Mouse (Mus musculus): ENCODE data around the gene Rasa2. TPM values are rescaled to one million over a fixed set of nuclear protein-coding genes. Genes with fewer than 3 reads are reported as not detected.

Rasa2 gene
- total RNA-seq, 2 experiments from 2014 or later: 6.3 to 7.5 TPM

DNA sequence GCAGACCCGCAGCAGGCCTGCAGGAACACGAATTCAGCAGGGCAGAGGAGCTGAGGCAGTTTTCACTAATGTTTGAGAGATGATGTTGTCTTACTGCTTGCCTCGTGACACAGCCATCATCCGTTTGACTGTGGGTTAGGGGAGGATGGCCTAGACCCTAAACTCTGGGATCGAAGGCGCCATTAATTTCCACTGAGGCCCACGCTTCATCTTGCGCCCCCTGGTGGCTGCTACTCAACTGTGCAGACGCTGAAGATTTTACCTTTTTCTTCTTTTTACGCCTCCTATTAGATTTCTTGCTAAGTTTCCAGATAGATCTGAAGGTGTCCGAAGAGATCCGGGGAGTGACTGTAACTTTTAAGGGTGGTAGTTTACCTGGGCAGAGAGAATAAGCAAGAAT is 139.6 kb downstream of the Rasa2 start:
- peak; percentile 80 for ATAC-seq (replicated peaks; ENCODE audit: low FRiP score, poor library complexity, severe bottlenecking)

Other genes starting within 250 kb of the Rasa2 start
- 33.5 and 42.9 TPM in 2 replicates for gene Rnf7, start 152.9 kb downstream of the Rasa2 start, total RNA-seq (2015; ENCODE audit: low replicate concordance)
- 19.5 and 21.6 TPM in 2 replicates for gene Rnf7, start 152.9 kb downstream of the Rasa2 start, total RNA-seq (2017; ENCODE audit: low replicate concordance)
- gene Gm28729, start 106.4 kb downstream of the Rasa2 start, total RNA-seq (2015; ENCODE audit: low replicate concordance): not detected in 2 replicates
- gene Gm28729, start 106.4 kb downstream of the Rasa2 start, total RNA-seq (2017; ENCODE audit: low replicate concordance): not detected in 2 replicates
- gene Zbtb38, start 121.2 kb upstream of the Rasa2 start, total RNA-seq (2015; ENCODE audit: low replicate concordance): 5.0 and 5.9 TPM in 2 replicates
- 4.1 and 6.4 TPM in 2 replicates for gene Zbtb38, start 121.2 kb upstream of the Rasa2 start, total RNA-seq (2017; ENCODE audit: low replicate concordance)